Mouse (Mus musculus) bone marrow, adult 2 months (tissue): ENCODE data around the gene AC109138.7.
A peak's percentile ranks its signal among the peaks of the same experiment; 100 is the strongest.

Experiments
- CTCF ChIP-seq: fragments of 200-500 bp; IDR thresholded peaks from 2 replicates; pipeline ENCODE4 v1.5.1; 2011; ENCODE audit warnings: low read length, control low read depth; ENCODE audit not compliant: control insufficient read depth, insufficient read depth
- POLR2A ChIP-seq: fragments of 200-500 bp; IDR thresholded peaks from 2 replicates; pipeline ENCODE4 v1.6.1; 2011; ENCODE audit warnings: low read depth, mild to moderate bottlenecking, control low read depth, low read length, borderline replicate concordance; ENCODE audit not compliant: control insufficient read depth

GRCm38 (mm10) chr19:4231253-4232185 lies 17.4 kb downstream of the AC109138.7 start, which contains the start of gene Pold4:
- TF ChIP-seq CTCF = no peak
- TF ChIP-seq POLR2A = peak; percentile 70
